In genomic region chr4:136249780-136250179, GRCm38 (mm10) we compare ENCODE assay signal across 8 mouse cellular contexts. TPM values are rescaled to one million over a fixed set of nuclear protein-coding genes. Genes with fewer than 3 reads are reported as not detected.
A peak's percentile ranks its signal among the peaks of the same experiment; 100 is the strongest.
DNase-seq lines count a peak whose midpoint lies in the region; ATAC-seq and TF ChIP-seq lines count a peak whose summit lies in the region.

No protein-coding gene starts in this region.

- no peaks in the 10 kb centered on the region for H3K9me3 ChIP-seq in intestine, embryonic 16.5 days (ENCODE audit: control insufficient read depth, low read length)

- H3K9ac ChIP-seq in intestine, embryonic 16.5 days (ENCODE audit: low read depth, low read length): no peak overlapping the region

- peak; percentile 73 for ATAC-seq in intestine, embryonic 16.5 days

- TF ChIP-seq CTCF in embryonic fibroblast, embryonic 13.5 days (IDR thresholded peaks at IDR 0.05; ENCODE audit: borderline replicate concordance, insufficient read depth, low read length): no peak

- H3K27me3 ChIP-seq in intestine, embryonic 16.5 days (replicated peaks; ENCODE audit: control insufficient read depth, insufficient read depth, low read length): no peaks in the 10 kb centered on the region

- TF ChIP-seq POLR2A in embryonic fibroblast, embryonic 13.5 days (IDR thresholded peaks at IDR 0.05; ENCODE audit: low read depth, low read length): no peak; the same call in 1 of the 2 replicates

- H3K27ac ChIP-seq in embryonic fibroblast, embryonic 13.5 days (ENCODE audit: insufficient read depth, low read length): 0 out of 2 replicates have a peak overlapping the region, but pooled peaks have one; percentile 3
- H3K27ac ChIP-seq in intestine, embryonic 16.5 days (ENCODE audit: low read length): peak overlapping the region; percentile 43

- 19% methylated on average over 9 of the region's 9 CpGs for WGBS in intestine, embryonic 16.5 days

- peak; percentile 63 for DNase-seq in adrenal gland, postnatal 10 days
- no peak for DNase-seq in adrenal gland, postnatal 4 days (ENCODE audit: low spot score in 2 of 2)
- peak; percentile 75 for DNase-seq in lung, postnatal 14 days
- no peak for DNase-seq in embryo, embryonic 10 days (ENCODE audit: low spot score)
- no peak for DNase-seq in layer of hippocampus, postnatal 10 days (ENCODE audit: low spot score in 2 of 2)
- DNase-seq in frontal cortex, postnatal 14 days (ENCODE audit: low spot score in 2 of 2): no peak

- H3K4me2 ChIP-seq in intestine, embryonic 16.5 days (ENCODE audit: low read depth, low read length): peak overlapping the region; percentile 96

- H3K4me1 ChIP-seq in embryonic fibroblast, embryonic 13.5 days (ENCODE audit: control insufficient read depth, insufficient read depth, low read length): 0 out of 2 replicates have a peak, but pooled peaks cover 4% of the 10 kb centered on the region
- peaks cover 46% of the 10 kb centered on the region for H3K4me1 ChIP-seq in intestine, embryonic 16.5 days (ENCODE audit: control insufficient read depth, insufficient read depth, low read length)

- H3K4me3 ChIP-seq in embryonic fibroblast, embryonic 13.5 days (ENCODE audit: insufficient read depth, low read length): no peak overlapping the region
- H3K4me3 ChIP-seq in intestine, embryonic 16.5 days (ENCODE audit: low read length): peak overlapping the region; percentile 7; the same call in 1 of the 2 replicates

- H3K36me3 ChIP-seq in intestine, embryonic 16.5 days (ENCODE audit: control insufficient read depth, insufficient read depth, low read length): no peaks in the 10 kb centered on the region

RNA-seq across cellular contexts. Expression of gene Tcea3, which starts 2.3 kb away (rescaled TPM):
- 10 to 100 TPM; 15.1 to 22.7 TPM for total RNA-seq in adrenal gland, postnatal 10 days (2021)
- 10 to 100 TPM; 10.6 to 13.1 TPM for total RNA-seq in adrenal gland, postnatal 4 days (2021)
- polyA plus RNA-seq in embryonic fibroblast, embryonic 13.5 days (2011; ENCODE audit: insufficient read length, low read depth, missing spikeins): 13.1 and 15.6 TPM in 2 replicates
- polyA plus RNA-seq in intestine, embryonic 16.5 days (2015; fragmentation: Nextera tagmentation; extraction: Ambion mirVana): 22.9 and 23.3 TPM in 2 replicates
- total RNA-seq in layer of hippocampus, postnatal 10 days (2021): under 1 TPM; 0.55 to 0.89 TPM

RNA-seq across cellular contexts. Expression of gene Zfp46, which starts 34.7 kb away (rescaled TPM):
- total RNA-seq in adrenal gland, postnatal 10 days (2021): 10 to 100 TPM; 23.3 to 33.0 TPM
- 10 to 100 TPM; 39.2 to 41.8 TPM for total RNA-seq in adrenal gland, postnatal 4 days (2021)
- polyA plus RNA-seq in embryonic fibroblast, embryonic 13.5 days (2011; ENCODE audit: insufficient read length, low read depth, missing spikeins): 22.4 and 23.2 TPM in 2 replicates
- 13.6 and 15.0 TPM in 2 replicates for polyA plus RNA-seq in intestine, embryonic 16.5 days (2015; fragmentation: Nextera tagmentation; extraction: Ambion mirVana)
- 10 to 100 TPM; 88.7 to 93.8 TPM for total RNA-seq in layer of hippocampus, postnatal 10 days (2021)

RNA-seq across cellular contexts. Expression of gene Asap3, which starts 43.6 kb away (rescaled TPM):
- 1 to 10 TPM; 5.0 to 7.9 TPM for total RNA-seq in adrenal gland, postnatal 10 days (2021)
- total RNA-seq in adrenal gland, postnatal 4 days (2021): 1 to 10 TPM; 6.0 to 6.1 TPM
- polyA plus RNA-seq in embryonic fibroblast, embryonic 13.5 days (2011; ENCODE audit: insufficient read length, low read depth, missing spikeins): 7.0 and 8.5 TPM in 2 replicates
- polyA plus RNA-seq in intestine, embryonic 16.5 days (2015; fragmentation: Nextera tagmentation; extraction: Ambion mirVana): 3.3 and 4.4 TPM in 2 replicates
- total RNA-seq in layer of hippocampus, postnatal 10 days (2021): 1 to 10 TPM; 5.1 to 5.6 TPM

Comparison
In these comparisons a context has a peak if more than half of its experiments do, and no peak if none do; other contexts are left out.
1. DNase-seq: peak in adrenal gland, postnatal 10 days (single experiment) and lung, postnatal 14 days (single experiment); none in adrenal gland, postnatal 4 days (0 of 2), embryo, embryonic 10 days (single experiment), layer of hippocampus, postnatal 10 days (0 of 2) and frontal cortex, postnatal 14 days (0 of 2).
2. RNA of gene Tcea3, which starts 2.3 kb away (total RNA-seq): 15.1 to 22.7 TPM in adrenal gland, postnatal 10 days and 10.6 to 13.1 TPM in adrenal gland, postnatal 4 days; 0.55 to 0.89 TPM in layer of hippocampus, postnatal 10 days; every median in the first group is over 4 times any median in the second.